Mouse (Mus musculus): ENCODE measurements at regions not wholly inside any gene's neighbourhood (a gene's known extent, or its start where the extent isn't known, plus 50 kb on each side); places are given as distances from the start of the nearest gene placed in this dataset.
A peak's percentile ranks its signal among the peaks of the same experiment; 100 is the strongest.

DNA sequence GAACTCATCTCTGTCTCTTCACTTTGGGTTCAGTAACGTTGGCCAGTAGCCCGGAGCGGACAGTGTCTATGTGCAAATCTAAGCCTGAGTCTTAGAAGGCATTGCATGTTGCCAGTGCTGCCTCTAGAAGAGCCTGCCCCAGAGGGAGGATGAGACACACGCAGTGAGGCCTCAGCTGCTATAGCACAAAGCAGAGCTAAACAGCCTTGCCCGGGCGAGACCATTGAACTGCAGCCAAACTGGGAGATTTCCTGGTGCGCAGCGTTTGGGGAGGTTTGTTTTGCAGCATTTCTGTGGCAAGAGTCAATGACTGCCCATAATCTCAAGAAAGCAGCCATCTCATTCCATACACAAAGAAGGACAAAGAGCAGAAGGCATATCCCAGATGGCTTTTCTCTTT lies 164.0 kb downstream of the 3100002H09Rik start:
- DNase-seq (ENCODE audit: low spot score in 2 of 2), result no peak

DNA sequence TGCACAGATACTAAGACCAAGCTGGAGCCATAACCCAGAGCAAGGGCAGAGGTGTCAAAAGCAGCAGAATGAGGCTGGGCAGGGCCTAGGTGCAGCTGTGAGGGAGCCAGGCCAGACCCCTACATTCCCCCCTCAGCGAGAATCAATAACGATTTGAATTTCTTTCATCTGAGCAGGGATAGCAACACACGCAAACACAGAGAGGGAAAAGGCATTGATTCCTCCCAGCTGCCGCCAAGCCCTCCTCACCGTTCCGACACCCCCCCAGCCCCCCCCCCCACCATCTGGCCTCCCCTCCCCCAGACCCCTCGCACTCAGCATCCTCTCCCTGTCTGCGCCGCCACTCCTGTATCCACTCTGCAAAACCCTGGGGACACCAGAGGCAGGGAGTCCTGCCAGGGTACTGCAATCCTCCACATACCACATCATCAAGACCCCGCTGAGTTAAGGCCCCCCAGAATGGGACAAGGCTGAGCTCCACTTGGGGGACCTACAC lies 166.9 kb downstream of the 3100002H09Rik start:
- no peak for DNase-seq (ENCODE audit: low spot score in 2 of 2)

DNA sequence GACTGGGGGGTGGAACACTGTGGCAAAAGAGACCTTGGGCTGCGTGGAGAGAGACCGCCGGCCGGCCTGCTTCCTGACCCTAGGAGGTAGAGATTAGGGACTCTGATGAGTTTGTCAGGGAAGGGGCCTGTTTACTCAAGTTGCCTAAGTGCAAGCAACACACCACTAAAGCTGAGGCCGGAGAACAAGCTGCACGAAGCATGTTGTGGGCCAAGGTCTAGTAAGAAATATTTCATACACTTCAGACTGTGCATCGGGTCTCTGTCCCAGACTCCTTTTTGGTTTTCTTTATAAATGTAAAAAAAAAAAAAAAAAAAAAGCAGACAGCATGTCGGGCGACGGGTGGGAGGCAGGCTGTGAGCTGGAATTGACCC lies 167.5 kb downstream of the 3100002H09Rik start:
- no peak for DNase-seq (ENCODE audit: low spot score in 2 of 2)

DNA sequence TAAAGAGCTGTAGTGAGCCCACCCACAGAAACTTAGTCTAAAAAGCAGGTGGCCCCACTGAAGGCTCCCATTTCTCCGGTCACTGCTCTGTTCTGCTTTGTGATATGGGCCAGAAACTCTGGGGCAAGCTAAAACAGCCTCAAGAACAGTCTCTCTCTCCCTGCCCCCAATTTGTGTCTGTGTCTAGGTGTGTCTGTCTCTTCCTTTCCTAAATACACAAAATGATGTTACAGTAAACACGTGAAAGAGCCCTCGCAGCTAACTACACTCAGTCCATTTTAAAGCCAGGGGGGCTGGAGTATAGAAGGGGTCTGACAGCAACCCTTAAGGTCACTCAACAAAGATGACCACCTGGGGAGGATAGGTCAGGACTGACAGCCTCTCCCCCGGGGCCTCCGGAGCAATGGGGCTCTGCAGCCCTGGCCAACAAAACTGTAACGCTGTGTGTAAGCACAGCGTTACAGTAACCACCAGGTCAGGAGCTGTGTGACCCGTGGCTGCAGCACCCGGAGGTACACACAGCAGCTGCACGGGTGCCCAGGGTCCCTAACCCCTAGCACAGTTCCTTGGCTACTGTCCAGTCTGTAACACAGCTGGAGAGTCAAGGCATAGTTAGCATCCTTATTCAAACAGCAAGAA lies 168.0 kb downstream of the 3100002H09Rik start:
- DNase-seq (ENCODE audit: low spot score in 2 of 2), result no peak

DNA sequence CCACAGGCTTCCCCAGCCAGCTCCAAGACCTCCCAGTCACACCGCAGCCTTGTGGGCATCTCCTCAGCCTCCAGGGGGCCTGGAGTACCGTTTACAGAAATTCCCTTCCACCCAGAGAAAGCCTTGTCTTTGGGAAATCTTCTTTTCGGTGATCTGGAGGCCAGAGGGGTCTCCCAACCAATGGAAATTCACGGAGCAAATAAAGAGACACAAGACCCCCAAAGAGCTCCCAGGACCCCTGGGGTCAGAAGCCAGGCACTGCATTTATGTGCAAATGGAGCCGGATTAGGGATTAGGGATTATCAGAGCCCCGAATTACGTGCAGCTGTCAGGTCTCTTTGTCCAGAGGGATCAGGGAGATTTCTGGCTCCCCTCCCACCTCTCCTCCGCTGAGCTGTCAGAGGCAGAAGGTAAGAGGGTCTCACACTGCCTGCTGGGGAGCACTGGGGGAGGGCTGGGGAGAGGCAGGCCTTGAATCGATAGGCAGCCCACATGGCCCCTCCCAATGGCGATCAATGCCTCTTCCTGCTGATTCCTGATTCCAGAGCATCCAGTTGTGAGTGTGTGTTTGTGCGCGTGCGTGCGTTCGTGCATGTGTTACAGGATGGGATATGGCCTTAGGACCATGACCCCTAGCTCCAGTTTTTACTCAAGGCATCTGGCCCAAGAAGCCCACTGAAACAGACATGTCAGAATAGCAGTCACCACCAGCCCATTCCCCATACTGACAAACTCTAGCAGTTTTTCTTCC lies 168.7 kb downstream of the 3100002H09Rik start:
- no peak for DNase-seq (ENCODE audit: low spot score in 2 of 2)

DNA sequence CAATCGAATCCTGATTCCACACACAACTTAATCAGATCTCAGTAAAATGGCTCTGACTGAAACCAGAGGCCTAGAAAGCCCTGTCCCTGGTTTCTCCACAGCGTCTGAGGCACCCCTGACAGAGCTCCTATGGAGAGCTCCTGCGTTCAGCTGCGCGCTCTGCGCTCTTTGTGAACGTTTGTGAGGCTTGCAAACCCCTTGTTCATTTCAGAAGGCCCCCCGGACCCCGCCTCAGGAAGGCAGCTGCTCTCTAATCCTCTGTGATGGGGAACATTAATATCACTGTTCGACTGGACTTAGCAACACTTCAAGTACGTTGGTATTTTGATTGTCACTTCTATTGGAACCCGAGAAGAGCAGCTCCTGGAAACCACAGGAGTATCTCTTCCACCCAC lies 175.6 kb downstream of the 3100002H09Rik start:
- no peak for DNase-seq (ENCODE audit: low spot score in 2 of 2)

DNA sequence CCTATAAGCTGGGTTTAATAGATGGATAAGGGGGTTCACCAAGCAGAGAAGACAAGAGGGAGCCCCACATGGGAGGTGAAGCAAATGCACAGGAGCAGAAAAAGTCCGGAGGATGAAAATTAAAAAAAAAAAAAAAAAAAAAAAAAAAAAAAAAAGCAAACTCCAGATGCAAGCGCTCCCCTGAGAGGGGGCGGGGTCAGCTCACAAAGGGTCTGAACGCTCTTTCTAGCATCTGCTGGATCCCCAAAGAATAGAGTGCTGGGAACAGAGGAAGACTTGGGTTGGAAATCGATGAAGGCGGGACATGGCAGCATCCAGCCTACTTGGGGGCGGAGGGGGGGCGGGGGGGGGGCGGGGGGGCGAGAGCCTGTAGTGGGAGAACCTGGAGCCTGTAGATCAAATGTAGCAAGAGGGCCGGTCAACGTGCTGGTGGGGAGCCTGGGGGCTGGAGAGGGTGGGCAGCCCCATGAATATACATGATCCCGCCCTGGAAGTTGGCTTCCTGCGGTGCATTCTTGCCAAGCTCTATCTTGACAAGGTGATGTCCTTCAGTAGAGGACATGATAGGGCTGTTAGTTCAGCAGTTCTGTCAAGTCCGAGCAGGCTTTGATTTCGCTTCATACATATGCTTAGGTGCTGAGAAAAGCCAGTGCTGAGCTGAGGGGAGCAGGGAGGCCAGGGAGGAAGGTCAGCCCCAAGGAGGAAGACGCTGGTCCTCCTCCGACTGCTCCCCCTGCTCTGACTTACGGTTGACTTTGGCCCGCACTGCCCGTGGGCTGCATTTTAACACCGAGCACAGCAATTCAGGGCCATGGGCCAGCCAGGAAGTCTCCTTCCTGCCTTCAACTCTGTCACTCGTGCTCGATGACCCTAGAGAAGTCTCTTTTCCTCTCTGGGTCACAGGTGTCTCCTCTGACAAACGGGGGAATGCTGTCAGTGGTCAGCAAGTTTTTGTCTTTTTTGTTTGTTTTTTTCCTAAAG lies 176.3 kb downstream of the 3100002H09Rik start:
- DNase-seq (ENCODE audit: low spot score in 2 of 2), result no peak

DNA sequence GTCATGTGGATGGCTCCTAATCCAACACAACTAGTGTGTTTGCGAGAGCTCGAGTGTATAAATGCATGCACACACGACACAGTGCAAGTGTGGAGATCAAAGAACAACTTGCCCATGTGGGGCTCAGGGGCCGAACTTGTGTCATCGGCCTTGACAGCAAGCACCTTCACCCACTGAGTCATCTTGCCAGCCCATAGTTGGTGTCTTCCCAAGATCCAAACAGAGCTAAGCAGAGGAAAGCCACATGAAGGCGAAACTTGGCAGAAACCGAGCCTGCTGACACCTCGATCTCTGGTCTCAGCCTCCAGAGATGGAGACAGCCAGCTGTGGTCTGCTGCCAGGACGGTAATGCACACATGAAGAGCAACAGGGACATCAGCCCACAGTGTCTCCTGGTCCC lies 177.1 kb downstream of the 3100002H09Rik start:
- no peak for DNase-seq (ENCODE audit: low spot score in 2 of 2)

DNA sequence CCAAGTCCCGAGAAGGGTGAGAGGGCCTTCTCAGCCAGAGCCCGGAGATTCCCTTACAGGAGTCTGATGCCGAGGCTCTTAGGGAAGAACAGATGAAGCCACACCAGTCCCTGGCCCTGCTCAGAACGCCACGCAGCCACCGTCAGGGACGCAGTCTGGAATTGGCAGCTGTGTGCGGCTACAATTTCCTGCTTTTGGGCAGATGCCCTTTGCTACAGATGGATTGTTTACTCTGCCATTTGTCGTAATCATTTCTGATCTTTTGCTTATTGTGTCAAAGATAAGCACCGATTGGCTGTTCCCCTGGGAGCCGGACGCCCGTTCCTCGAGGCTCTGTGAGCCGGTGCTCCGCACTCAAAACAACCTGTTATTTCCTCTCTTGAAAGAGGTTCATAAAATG lies 179.4 kb downstream of the 3100002H09Rik start:
- DNase-seq (ENCODE audit: low spot score in 2 of 2), result no peak

DNA sequence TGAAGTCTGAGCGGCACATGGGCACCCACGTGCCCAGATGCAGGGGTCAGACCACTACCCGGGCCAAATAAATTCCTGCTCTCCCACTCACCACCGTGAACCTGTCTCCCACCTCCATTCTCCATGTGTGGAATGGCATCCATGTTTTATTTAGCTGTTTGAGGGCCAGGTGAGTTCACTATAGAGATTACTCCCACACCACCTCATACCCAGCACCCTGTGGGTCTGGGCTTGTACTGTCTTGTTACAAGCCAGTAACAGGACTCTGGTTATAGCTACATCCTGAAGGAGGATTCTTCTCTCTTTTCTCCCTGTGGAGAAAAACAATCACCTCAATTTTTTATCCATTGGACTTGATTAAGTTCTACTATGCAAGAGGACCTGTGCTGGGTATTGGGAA lies 181.8 kb downstream of the 3100002H09Rik start:
- no peak for DNase-seq (ENCODE audit: low spot score in 2 of 2)

DNA sequence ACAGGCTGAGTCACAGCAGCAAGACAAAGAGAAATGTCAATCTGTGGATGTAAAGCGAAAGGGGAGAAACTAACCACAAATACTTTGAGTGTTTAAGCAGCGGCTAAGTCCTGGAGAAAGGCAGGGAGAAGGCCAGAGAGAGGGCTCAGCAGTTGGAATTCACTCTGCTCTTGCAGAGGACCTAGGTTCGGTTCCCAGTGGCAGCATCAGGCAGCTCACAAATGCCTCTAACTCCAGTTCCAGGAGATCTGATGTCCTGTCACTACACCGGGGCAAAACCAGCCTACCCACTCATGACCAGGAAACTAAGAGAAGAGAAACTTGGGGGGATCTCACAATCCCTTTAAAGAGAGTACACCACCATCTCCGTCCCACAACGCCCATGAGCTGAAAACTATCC lies 188.2 kb downstream of the 3100002H09Rik start:
- DNase-seq (ENCODE audit: low spot score in 2 of 2), result no peak

DNA sequence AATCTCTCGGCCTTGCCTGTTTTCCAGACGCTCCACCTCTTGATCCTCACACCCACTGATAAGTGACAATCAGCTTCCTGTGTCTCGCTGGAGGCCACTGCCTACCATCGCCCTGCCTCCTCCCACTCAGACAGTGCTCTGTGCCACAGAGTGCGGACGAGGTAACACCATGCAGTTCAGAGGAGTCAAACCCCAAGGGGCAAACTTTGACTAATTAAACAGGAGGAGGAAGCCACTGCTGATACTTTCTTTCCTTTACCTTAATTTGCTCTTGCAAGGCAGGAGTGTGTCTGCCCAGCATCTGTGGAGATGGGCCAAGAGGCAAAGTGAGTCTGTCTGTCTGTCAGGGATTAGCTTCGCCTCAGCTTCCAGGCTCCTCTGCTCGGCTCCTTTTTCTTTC lies 192.2 kb downstream of the 3100002H09Rik start:
- DNase-seq (ENCODE audit: low spot score in 2 of 2), result no peak

DNA sequence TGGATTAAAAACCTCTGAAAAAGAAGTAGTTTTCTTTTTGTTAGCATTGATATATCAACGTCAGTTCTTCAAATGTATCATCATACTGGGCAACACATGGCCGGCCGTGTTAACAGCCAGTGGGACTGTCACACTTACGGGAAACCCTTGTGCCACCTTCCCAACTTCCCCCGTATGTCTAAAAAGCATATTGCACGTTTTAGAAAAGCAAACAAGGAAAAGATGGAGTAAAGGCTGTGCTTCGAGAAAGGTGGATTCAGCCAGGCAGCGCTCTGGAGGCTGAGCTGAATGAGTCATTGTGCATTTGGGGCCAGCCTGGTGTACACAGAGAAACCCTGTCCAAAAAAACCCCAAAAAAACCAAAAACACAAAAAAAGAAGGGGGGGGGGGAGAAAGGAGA lies 193.4 kb downstream of the 3100002H09Rik start:
- no peak for DNase-seq (ENCODE audit: low spot score in 2 of 2)

DNA sequence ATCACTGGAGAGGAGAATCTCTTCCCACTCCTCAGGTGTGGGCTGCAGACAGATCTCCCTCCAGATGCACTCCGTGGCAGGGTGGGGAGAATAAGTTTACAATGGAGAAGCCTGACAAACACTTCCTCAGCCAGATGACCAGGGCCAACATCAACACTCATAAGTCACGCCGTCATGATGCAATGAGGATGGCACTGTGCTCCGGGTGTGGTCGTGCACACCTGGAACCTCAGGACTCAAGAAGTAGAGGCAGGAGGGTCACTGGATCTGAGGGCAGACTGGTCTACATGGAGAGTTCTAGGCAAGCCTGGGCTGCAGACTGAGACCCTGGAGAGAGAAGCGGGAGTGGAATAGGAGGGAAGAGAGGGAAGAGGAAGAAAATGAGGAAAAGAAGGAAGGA lies 194.3 kb downstream of the 3100002H09Rik start:
- no peak for DNase-seq (ENCODE audit: low spot score in 2 of 2)

DNA sequence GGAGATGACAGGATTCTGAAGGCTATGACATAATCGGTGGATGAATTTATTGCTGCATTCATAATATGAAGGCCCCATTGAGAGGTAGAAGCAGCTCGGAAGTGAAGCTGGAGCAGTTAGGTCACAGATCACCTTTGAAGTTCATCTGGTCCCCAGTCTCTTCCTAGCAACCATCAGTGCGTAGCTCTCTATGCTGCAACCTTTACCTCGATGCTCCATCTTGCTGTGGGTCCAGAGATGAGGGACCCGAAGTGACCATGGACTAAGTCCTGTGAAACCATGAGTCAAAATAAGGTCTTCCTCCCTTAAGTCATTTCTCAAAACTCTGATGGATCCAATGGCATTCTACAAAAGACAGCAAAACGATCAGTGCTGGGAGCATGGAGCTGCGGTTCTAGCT lies 196.2 kb downstream of the 3100002H09Rik start:
- DNase-seq (ENCODE audit: low spot score in 2 of 2), result no peak

DNA sequence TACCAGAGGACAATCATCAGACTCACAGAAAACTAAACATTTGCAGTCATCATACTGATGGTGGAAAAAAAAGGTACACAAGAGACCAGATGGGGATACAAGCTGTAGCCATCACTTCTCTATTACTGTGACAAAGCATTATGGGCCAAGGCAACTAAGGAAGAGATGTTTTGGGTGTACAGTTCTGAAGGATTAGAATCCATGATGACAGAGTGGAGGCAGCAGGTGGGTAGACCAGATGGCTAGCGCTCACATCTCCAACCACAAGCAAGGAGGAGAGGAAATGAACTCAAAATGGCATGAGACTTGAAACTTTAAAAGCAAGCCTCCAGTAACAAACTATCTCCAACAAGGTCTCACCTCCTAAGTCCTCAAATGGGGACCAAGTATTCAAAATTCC lies 201.3 kb downstream of the 3100002H09Rik start:
- peak in 1 of 2 experiments; percentile 38 for DNase-seq (ENCODE audit: low spot score in 2 of 2)

DNA sequence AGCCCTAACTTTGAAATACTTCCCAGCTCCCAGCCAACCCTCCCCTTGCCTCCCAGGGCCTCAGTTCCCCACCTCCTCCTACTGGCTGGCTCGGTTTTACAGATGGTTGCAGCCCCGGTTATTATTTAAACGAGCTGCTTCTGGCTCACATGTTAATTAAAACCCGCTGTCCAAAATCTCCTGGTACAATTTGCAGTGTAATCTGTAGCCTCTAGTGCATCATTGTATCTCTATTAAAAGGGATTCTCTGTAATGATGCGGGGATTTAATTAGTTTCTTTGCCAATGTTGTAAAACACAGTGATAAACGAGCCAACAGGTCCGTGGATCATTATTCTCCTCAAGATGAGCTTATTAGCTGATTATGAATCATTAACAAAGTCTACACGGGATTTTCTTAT lies 208.5 kb downstream of the 3100002H09Rik start:
- DNase-seq (ENCODE audit: low spot score in 2 of 2), result peak in 1 of 2 experiments; percentile 12

DNA sequence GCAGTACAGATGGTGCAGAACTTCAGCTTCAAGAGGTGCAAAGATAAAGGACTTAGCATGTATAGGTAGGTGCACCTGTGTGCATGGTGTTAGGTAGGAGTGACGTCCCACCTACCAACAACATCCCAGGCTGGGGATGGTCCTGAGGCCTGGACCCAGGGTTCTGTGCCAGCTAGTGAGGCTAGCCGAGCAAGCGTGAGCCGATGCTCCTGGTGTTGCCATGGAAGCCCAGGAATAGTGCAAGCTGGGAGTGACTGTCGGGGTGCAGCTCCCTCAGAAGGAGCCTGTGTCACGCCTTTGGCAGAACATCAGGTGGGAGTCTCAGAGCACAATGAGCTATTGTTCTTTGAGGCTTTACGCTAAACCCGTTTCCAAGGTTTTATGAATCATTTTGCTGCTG lies 209.9 kb downstream of the 3100002H09Rik start:
- DNase-seq (ENCODE audit: low spot score in 2 of 2), result peak; percentile 50 to 55

DNA sequence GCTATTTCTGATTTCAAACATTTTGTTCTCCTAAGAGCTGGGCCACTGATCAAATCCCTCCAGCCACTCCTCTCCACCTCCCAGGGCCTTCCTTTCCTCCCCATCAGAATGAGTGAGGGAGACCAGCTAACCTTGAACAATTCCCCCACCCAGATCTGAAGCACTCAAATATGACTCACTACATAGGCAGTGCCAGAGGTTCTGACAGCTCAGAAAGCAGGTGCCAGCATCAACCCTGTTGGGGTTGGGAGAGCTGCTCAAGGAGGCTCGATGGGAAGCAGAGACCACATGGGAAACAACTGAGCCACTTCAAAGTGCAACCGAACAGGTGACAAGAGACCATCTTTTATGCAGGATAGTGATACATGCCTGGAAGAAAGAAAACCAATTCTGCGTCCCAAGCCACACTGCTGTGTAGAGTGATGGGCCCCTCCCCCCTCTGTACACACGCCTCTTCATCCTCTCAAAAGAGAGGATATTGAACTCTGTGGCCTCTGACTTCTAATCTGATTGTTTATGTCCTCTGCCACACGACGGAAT lies 210.4 kb downstream of the 3100002H09Rik start:
- DNase-seq (ENCODE audit: low spot score in 2 of 2), result peak in 1 of 2 experiments; percentile 5

DNA sequence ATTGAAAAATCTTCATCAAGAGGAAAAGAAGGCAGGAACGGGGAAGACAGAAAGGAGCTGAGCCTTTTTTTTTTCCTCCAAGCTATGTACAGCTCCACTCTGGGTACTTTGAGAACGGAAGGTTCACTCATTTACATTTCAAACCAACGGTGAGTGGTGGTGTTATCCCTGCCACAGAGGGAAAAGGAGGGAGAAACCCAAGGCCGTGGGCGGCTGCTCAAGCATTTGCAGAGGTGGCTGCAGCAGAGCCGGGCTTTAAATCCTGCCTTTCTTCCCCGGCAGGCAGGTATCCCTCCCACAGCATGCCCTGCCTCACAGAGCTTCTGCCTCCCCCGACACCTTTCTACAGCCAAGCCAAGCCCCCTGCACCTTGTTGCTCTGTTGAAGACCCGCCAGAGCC lies 212.2 kb downstream of the 3100002H09Rik start:
- DNase-seq (ENCODE audit: low spot score in 2 of 2), result peak in 1 of 2 experiments; percentile 18

DNA sequence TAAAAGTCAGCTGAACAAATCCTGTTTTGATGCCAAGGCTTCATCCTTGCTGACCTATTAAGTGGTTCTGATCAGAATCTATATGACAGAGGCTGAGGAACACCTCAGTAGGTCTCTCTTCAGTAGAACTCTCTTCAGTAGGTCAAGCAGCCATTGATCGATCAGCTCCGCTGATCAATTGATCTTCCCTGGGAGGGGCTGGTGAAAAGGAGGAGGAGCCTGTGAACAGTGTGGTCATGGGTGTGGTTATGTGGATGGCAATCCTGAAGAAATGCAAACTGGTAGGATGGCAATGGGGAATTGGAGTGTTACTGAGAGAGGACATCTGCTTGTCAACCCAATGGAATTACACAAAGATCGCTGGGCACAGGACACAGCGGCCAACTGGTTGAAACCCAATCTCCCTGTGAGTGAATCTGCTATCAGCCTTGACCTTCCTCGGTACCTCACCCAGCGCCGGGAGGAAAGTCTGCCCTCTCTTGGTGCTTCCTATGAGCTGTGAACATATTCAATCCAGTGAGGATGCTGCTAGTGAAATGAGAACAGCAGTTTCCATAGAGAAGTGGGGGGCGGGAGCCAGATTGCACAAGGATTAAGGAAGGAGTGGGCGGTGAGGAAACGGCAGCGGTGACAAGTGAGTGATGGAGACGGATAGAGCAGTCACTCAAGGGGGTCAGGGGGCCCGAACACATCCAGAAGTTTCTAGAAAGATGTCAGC lies 213.9 kb downstream of the 3100002H09Rik start:
- DNase-seq (ENCODE audit: low spot score in 2 of 2), result peak; percentile 47 to 73
